Mouse (Mus musculus) cerebral cortex, adult 2 months (tissue): ENCODE results near the gene Brinp3.

Source experiments
- WGBS: fragments of 180-500 bp; shearing (Covaris S2); methylation state at CpG from one replicate; pipeline ENCODE4 v1.1.7; 2018; 5-methylcytosine and 5-hydroxymethylcytosine counted together

The Brinp3 gene

GRCm38 (mm10) chr1:146807765-146808164 is 313.2 kb downstream of the Brinp3 start:
- WGBS: 71% methylated on average over 4 of the region's 4 CpGs

- 31% methylated on average over 1 of the region's 1 CpGs for WGBS
Observed at GRCm38 (mm10) chr1:146833888-146834287, 339.3 kb downstream of the Brinp3 start.

GRCm38 (mm10) chr1:146844087-146844486 is 349.5 kb downstream of the Brinp3 start:
- 55% methylated on average over 2 of the region's 2 CpGs for WGBS

- 72% methylated on average over 3 of the region's 3 CpGs for WGBS
Observed at GRCm38 (mm10) chr1:146848892-146849291, 354.3 kb downstream of the Brinp3 start.

GRCm38 (mm10) chr1:146850147-146850546 is 355.6 kb downstream of the Brinp3 start:
- 50% methylated on average over 2 of the region's 2 CpGs for WGBS

- WGBS: 82% methylated on average over 9 of the region's 9 CpGs
Observed at GRCm38 (mm10) chr1:146901691-146902090, 407.1 kb downstream of the Brinp3 start.

GRCm38 (mm10) chr1:146939463-146940389 is 445.2 kb downstream of the Brinp3 start:
- 92% methylated on average over 6 of the region's 6 CpGs for WGBS
